In the genomic region with DNA sequence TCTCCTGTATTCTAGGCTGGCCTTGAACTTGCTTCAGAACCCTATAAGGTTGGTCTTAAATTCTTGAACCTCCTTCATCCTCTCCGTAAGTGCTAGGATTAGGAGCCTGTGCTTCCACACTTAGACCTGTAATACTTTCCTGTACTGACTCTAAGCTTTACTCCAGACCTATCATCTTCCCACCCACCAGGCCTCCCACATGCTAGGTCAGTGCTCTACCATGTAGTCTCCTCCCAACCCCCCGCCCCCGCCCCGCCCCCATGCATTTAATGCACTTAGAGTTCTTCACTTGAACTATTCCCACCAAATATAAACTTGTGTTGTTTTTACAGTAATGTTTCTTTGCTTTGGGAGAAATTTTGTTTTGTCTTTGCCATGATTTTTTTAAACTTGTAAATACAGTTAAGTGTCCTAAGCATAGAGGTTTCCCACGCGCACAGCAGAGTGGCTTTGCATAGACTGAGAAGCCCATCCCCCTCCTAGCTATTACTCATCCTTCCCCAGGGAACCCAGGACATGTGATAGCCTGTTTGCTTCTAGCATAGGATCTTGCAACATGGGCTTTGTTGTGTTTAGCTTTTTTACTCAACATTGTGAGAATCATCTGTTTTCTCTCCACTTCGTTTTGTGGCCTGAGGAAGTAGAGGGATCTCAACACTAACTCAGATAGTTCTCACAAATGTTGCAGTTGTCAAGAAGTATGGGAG, we compare ENCODE assay signal across 8 mouse cellular contexts. TPM values are rescaled to one million over a fixed set of nuclear protein-coding genes. Genes with fewer than 3 reads are reported as not detected.
DNase-seq lines count a peak whose midpoint lies in the region; ATAC-seq and TF ChIP-seq lines count a peak whose summit lies in the region.

No protein-coding gene starts in this region.

- peaks cover 12% of the 10 kb centered on the region for H3K4me1 ChIP-seq in embryonic facial prominence, embryonic 14.5 days (ENCODE audit: control insufficient read depth, insufficient read depth, low read length)
- H3K4me1 ChIP-seq in neural tube, embryonic 15.5 days = peaks cover 34% of the 10 kb centered on the region

- peaks cover 100% of the 10 kb centered on the region for H3K79me2 ChIP-seq in C2C12 (ENCODE audit: control insufficient read depth, insufficient read depth)

- no peak overlapping the region for H3K4me2 ChIP-seq in embryonic facial prominence, embryonic 14.5 days (ENCODE audit: low read depth, low read length)
- no peak overlapping the region for H3K4me2 ChIP-seq in neural tube, embryonic 15.5 days

- peaks cover 9% of the 10 kb centered on the region for H3K36me3 ChIP-seq in C2C12 (ENCODE audit: control insufficient read depth, insufficient read depth)
- H3K36me3 ChIP-seq in embryonic facial prominence, embryonic 14.5 days (ENCODE audit: control insufficient read depth, insufficient read depth, low read length) = no peaks in the 10 kb centered on the region
- no peaks in the 10 kb centered on the region for H3K36me3 ChIP-seq in neural tube, embryonic 15.5 days

- no peak overlapping the region for H3K9ac ChIP-seq in embryonic facial prominence, embryonic 14.5 days (ENCODE audit: low read depth, low read length)
- H3K9ac ChIP-seq in neural tube, embryonic 15.5 days (replicated peaks) = no peak overlapping the region

- no peaks in the 10 kb centered on the region for H3K27me3 ChIP-seq in C2C12 (ENCODE audit: control insufficient read depth, insufficient read depth, insufficient read length)
- no peaks in the 10 kb centered on the region for H3K27me3 ChIP-seq in embryonic facial prominence, embryonic 14.5 days (replicated peaks; ENCODE audit: control insufficient read depth, insufficient read depth, low read length)
- H3K27me3 ChIP-seq in neural tube, embryonic 15.5 days (replicated peaks) = no peaks in the 10 kb centered on the region

- no peak overlapping the region for H3ac ChIP-seq in C2C12 (ENCODE audit: control insufficient read depth, insufficient read length, low read depth)

- H3K4me3 ChIP-seq in C2C12 (ENCODE audit: insufficient read depth, poor library complexity, severe bottlenecking) = no peak overlapping the region
- no peak overlapping the region for H3K4me3 ChIP-seq in embryonic facial prominence, embryonic 14.5 days (ENCODE audit: low read depth, low read length)
- no peak overlapping the region for H3K4me3 ChIP-seq in neural tube, embryonic 15.5 days (replicated peaks)

- H3K27ac ChIP-seq in embryonic facial prominence, embryonic 14.5 days (replicated peaks; ENCODE audit: low read depth, low read length) = no peak overlapping the region
- no peak overlapping the region for H3K27ac ChIP-seq in neural tube, embryonic 15.5 days (replicated peaks)

- H3K9me3 ChIP-seq in embryonic facial prominence, embryonic 14.5 days (ENCODE audit: control insufficient read depth, low read length) = no peaks in the 10 kb centered on the region
- H3K9me3 ChIP-seq in neural tube, embryonic 15.5 days (replicated peaks) = no peaks in the 10 kb centered on the region

- ATAC-seq in frontal cortex, adult (ENCODE audit: low TSS enrichment) = peak; percentile 66
- peak; percentile 81 for ATAC-seq in embryonic facial prominence, embryonic 14.5 days (ENCODE audit: low read depth)
- no peak for ATAC-seq in neural tube, embryonic 15.5 days (ENCODE audit: low FRiP score)

- H3K79me3 ChIP-seq in C2C12 (ENCODE audit: low read depth) = peaks cover 96% of the 10 kb centered on the region

- no peak for TF ChIP-seq CTCF in C2C12 (IDR thresholded peaks at IDR 0.05; ENCODE audit: control insufficient read depth, insufficient read depth, insufficient read length)

- 72% methylated on average over 7 of the region's 7 CpGs for WGBS in embryonic facial prominence, embryonic 14.5 days
- 79% methylated on average over 7 of the region's 7 CpGs for WGBS in neural tube, embryonic 15.5 days

- DNase-seq in frontal cortex, postnatal 25 days (ENCODE audit: low spot score in 2 of 2) = no peak
- DNase-seq in embryonic facial prominence, embryonic 14.5 days (ENCODE audit: low spot score) = peak; percentile 86
- DNase-seq in heart, postnatal 4 days = peak; percentile 51
- DNase-seq in lung, postnatal 25 days (ENCODE audit: low spot score) = peak; percentile 58
- no peak for DNase-seq in right cerebral cortex, postnatal 14 days

TF ChIP-seq in C2C12, 6 proteins besides CTCF, POLR2A, EP300 and RAD21:
- TF ChIP-seq USF1 (IDR thresholded peaks at IDR 0.05; ENCODE audit: low read depth) = peak; percentile 79
- TF ChIP-seq FOSL1 (IDR thresholded peaks at IDR 0.05; ENCODE audit: insufficient read depth, low read length, poor library complexity, severe bottlenecking) = peak; percentile 50
- no peak for TF ChIP-seq MAX (IDR thresholded peaks at IDR 0.05)
- peak; percentile 81 for TF ChIP-seq CEBPB (IDR thresholded peaks at IDR 0.05; ENCODE audit: low read depth)

RNA-seq across cellular contexts. Expression of gene Zzz3, which starts 6.8 kb away (rescaled TPM):
- 7.6 TPM for polyA plus RNA-seq in C2C12 (2012; fragmentation: generic; extraction: Trizol)
- 48.3 and 55.7 TPM in 2 replicates for polyA plus RNA-seq in embryonic facial prominence, embryonic 14.5 days (2014; fragmentation: Nextera tagmentation; extraction: Ambion mirVana)
- 10 to 100 TPM; 34.2 to 34.9 TPM for total RNA-seq in heart, postnatal 4 days (2021)
- 23.4 and 27.5 TPM in 2 replicates for polyA plus RNA-seq in neural tube, embryonic 15.5 days (2015; fragmentation: Nextera tagmentation; extraction: Ambion mirVana)

RNA-seq across cellular contexts. Expression of gene Usp33, which starts 55.8 kb away (rescaled TPM):
- polyA plus RNA-seq in C2C12 (2012; fragmentation: generic; extraction: Trizol) = 8.4 TPM
- polyA plus RNA-seq in embryonic facial prominence, embryonic 14.5 days (2014; fragmentation: Nextera tagmentation; extraction: Ambion mirVana) = 46.2 and 46.8 TPM in 2 replicates
- 10 to 100 TPM; 29.9 to 31.6 TPM for total RNA-seq in heart, postnatal 4 days (2021)
- polyA plus RNA-seq in neural tube, embryonic 15.5 days (2015; fragmentation: Nextera tagmentation; extraction: Ambion mirVana) = 80.9 and 88.5 TPM in 2 replicates

Comparison
In these comparisons a context has a peak if more than half of its experiments do, and no peak if none do; other contexts are left out.
1. DNase-seq: peak in embryonic facial prominence, embryonic 14.5 days (single experiment), heart, postnatal 4 days (single experiment) and lung, postnatal 25 days (single experiment); none in frontal cortex, postnatal 25 days (0 of 2) and right cerebral cortex, postnatal 14 days (single experiment).